Mouse (Mus musculus): ENCODE measurements around the gene Samhd1. TPM values are rescaled to one million over a fixed set of nuclear protein-coding genes. Genes with fewer than 3 reads are reported as not detected.

Samhd1 gene
- polyA plus RNA-seq, 1 experiment from 2014 or later, result 22.7 TPM

- WGBS, result 88% methylated on average over 11 of the region's 11 CpGs
- H3K4me3 ChIP-seq (replicated peaks), result no peak overlapping the region
- no peaks in the 10 kb centered on the region for H3K27me3 ChIP-seq
- H3K27ac ChIP-seq (replicated peaks), result no peak overlapping the region
- no peak overlapping the region for H3K4me2 ChIP-seq (replicated peaks)
- H3K36me3 ChIP-seq, result peaks cover 21% of the 10 kb centered on the region
- H3K9ac ChIP-seq, result no peak overlapping the region
- H3K4me1 ChIP-seq, result peaks cover 72% of the 10 kb centered on the region
- no peak for ATAC-seq (ENCODE audit: insufficient number of reproducible peaks, low FRiP score, low TSS enrichment, low read depth)
- no peaks in the 10 kb centered on the region for H3K9me3 ChIP-seq (replicated peaks)
Observed at GRCm38 (mm10) chr2:157060557-157061305, 74.3 kb downstream of the Samhd1 start.

DNA sequence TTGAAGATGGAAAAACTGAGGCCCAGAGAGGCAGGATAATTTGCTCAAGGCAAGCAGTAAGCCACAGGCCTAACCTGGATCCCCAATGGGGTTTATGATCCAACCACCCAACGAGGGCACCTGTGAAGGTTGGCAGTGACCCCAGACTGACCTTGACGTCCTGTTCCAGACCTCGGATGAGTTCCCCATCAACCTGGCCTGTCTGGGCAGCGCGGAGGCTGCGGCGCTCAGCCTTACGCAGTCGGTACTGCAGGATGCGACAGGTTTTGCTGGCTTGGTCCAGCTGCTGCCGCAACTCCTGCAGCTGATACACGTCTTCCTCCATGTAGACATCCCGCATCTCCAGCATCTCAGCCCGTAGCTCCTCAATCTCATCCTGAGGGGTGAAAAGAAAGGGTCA is 75.0 kb downstream of the Samhd1 start:
- Histone ChIP-seq H3K4me1 (peaks cover 72% of the 10 kb centered on the region), H3K4me2 (replicated peaks) (no peak overlapping the region), H3K36me3 (peaks cover 22% of the 10 kb centered on the region), H3K9me3 (replicated peaks) (no peaks in the 10 kb centered on the region), H3K9ac (no peak overlapping the region), H3K27ac (replicated peaks) (no peak overlapping the region), H3K4me3 (replicated peaks) (no peak overlapping the region), H3K27me3 (no peaks in the 10 kb centered on the region)
- ATAC-seq (ENCODE audit: insufficient number of reproducible peaks, low FRiP score, low TSS enrichment, low read depth), result no peak
- WGBS, result 89% methylated on average over 14 of the region's 14 CpGs

DNA sequence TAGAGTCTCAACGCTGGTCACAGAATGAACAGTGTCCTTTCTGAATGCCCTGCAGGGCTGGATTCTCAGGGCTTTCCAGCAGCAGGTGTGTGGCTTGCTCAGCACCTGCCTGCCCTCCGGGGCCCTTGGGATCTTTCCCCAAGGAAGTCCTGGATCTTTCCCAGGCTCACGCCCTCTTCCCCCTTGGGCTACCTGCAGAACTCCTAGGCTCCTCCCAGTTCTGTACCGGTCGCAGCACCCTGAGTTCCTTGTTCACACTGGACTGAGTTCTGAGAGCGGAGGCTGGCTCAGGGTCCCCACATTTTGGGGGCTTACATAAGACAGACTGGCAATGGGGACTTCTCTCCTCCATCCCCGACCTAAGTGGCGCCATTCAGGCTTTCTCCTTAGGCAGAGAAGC is 75.9 kb downstream of the Samhd1 start:
- WGBS, result 50% methylated on average over 8 of the region's 8 CpGs
- peaks cover 26% of the 10 kb centered on the region for H3K36me3 ChIP-seq
- H3K4me2 ChIP-seq (replicated peaks), result peak overlapping the region; percentile 42; the same call in 1 of the 2 replicates
- H3K27me3 ChIP-seq, result no peaks in the 10 kb centered on the region
- ATAC-seq (ENCODE audit: insufficient number of reproducible peaks, low FRiP score, low TSS enrichment, low read depth), result no peak
- H3K4me1 ChIP-seq, result peaks cover 72% of the 10 kb centered on the region
- no peak overlapping the region for H3K4me3 ChIP-seq (replicated peaks)
- H3K9me3 ChIP-seq (replicated peaks), result no peaks in the 10 kb centered on the region
- no peak overlapping the region; the same call in 1 of the 2 replicates for H3K9ac ChIP-seq
- peak overlapping the region; percentile 91 for H3K27ac ChIP-seq (replicated peaks)

DNA sequence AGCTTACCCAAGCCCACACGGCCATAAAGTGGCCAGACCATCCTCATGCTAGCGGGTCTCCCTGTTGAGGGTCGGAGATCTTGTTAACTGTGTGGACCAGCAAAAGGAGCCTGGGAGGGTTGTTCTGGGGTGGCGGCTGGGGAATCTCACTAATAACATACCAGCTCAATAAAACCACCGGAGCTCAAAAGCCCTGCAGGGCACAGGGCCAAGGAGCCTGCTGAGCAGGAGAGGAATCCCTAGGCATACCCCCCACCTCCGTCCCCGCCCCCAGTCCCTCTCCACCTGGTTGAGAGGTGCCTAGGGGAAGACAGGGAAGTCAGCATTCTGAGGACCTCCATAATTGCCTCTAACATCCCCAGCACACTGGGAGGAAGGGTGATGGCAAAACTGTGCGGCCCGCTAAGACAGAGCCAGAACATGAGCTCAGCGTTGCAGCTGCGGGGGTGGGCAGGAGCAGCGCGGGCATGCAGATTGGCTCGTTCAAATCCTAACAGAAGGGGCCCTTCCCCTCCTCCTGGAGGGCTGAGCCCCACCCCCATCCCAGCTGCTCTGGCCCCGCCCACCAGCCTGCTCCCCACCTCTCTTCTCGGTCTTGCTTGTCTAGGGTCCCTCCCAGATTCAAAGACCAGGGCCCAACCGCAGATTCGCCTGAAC is 76.6 kb downstream of the Samhd1 start:
- Histone ChIP-seq H3K4me3 (replicated peaks) (peak overlapping the region; percentile 17; the same call in 1 of the 2 replicates), H3K27me3 (no peaks in the 10 kb centered on the region), H3K9ac (no peak overlapping the region), H3K27ac (replicated peaks) (peak overlapping the region; percentile 91), H3K9me3 (replicated peaks) (no peaks in the 10 kb centered on the region), H3K4me2 (replicated peaks) (peak overlapping the region; percentile 42), H3K36me3 (peaks cover 33% of the 10 kb centered on the region), H3K4me1 (peaks cover 69% of the 10 kb centered on the region)
- WGBS, result 10% methylated on average over 18 of the region's 18 CpGs
- ATAC-seq (ENCODE audit: insufficient number of reproducible peaks, low FRiP score, low TSS enrichment, low read depth), result peak; percentile 84

GRCm38 (mm10) chr2:157057758-157058157 is 77.3 kb downstream of the Samhd1 start:
- H3K9ac ChIP-seq, result no peak overlapping the region
- H3K27me3 ChIP-seq, result no peaks in the 10 kb centered on the region
- H3K4me2 ChIP-seq (replicated peaks), result no peak overlapping the region
- no peak for ATAC-seq (ENCODE audit: insufficient number of reproducible peaks, low FRiP score, low TSS enrichment, low read depth)
- WGBS, result 80% methylated on average over 4 of the region's 4 CpGs
- no peak overlapping the region for H3K4me3 ChIP-seq (replicated peaks)
- H3K27ac ChIP-seq (replicated peaks), result peak overlapping the region; percentile 91
- peaks cover 61% of the 10 kb centered on the region for H3K4me1 ChIP-seq
- no peaks in the 10 kb centered on the region for H3K9me3 ChIP-seq (replicated peaks)
- peaks cover 40% of the 10 kb centered on the region for H3K36me3 ChIP-seq

DNA sequence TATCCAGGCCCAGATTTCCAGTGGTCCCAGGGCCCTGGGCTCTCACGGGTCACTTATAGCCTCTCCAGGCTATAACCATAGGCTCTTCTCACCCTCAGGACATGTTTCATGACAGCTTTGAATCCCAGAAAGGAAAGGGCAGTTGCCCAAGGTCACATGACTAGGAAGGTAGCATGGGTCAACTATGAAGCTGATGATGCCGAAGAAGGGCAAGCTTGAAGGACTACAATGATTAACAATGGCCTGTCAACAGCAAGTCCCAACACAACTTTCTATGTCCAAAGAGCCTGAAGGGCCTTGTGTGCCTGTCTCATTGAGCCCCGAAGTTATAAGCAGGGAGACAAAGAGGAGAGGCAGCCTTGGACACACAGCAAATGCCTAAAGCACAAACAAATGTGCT is 77.9 kb downstream of the Samhd1 start:
- Histone ChIP-seq H3K27ac (replicated peaks) (no peak overlapping the region), H3K27me3 (no peaks in the 10 kb centered on the region), H3K9ac (no peak overlapping the region), H3K36me3 (peaks cover 45% of the 10 kb centered on the region), H3K4me2 (replicated peaks) (no peak overlapping the region), H3K4me1 (peaks cover 61% of the 10 kb centered on the region), H3K9me3 (replicated peaks) (no peaks in the 10 kb centered on the region), H3K4me3 (replicated peaks) (no peak overlapping the region)
- no peak for ATAC-seq (ENCODE audit: insufficient number of reproducible peaks, low FRiP score, low TSS enrichment, low read depth)
- 83% methylated on average over 3 of the region's 3 CpGs for WGBS

- no peak overlapping the region for H3K9ac ChIP-seq
- H3K9me3 ChIP-seq (replicated peaks), result no peaks in the 10 kb centered on the region
- 75% methylated on average over 6 of the region's 6 CpGs for WGBS
- H3K4me2 ChIP-seq (replicated peaks), result no peak overlapping the region
- H3K27me3 ChIP-seq, result no peaks in the 10 kb centered on the region
- H3K4me1 ChIP-seq, result peaks cover 64% of the 10 kb centered on the region
- no peak for ATAC-seq (ENCODE audit: insufficient number of reproducible peaks, low FRiP score, low TSS enrichment, low read depth)
- H3K36me3 ChIP-seq, result peaks cover 55% of the 10 kb centered on the region
- no peak overlapping the region for H3K4me3 ChIP-seq (replicated peaks)
- peak overlapping the region; percentile 88 for H3K27ac ChIP-seq (replicated peaks)
Observed at GRCm38 (mm10) chr2:157055721-157056120, 79.3 kb downstream of the Samhd1 start.

DNA sequence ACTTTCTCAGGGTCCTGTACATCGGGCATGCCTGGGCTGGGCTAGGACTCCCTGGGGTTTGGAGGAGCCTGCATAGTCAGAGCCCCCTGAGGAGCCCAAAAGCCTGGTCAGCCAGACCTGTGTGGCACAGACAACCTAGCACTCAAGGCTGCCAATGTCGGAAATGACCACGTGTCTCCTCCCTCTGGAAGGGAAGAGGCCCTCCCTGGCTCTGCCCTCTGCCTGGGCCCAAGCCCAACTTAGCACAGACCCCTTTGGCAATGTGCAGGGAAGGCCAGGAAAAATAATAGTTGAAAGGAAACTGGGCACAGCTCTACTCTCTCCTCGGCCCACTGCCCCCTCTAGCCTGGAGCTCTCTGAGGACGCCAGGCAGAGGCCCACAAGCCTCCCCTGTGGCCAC is 80.2 kb downstream of the Samhd1 start:
- Histone ChIP-seq H3K4me1 (peaks cover 63% of the 10 kb centered on the region), H3K9ac (no peak overlapping the region), H3K36me3 (peaks cover 56% of the 10 kb centered on the region), H3K4me2 (replicated peaks) (no peak overlapping the region), H3K27ac (replicated peaks) (peak overlapping the region; percentile 88), H3K9me3 (replicated peaks) (no peaks in the 10 kb centered on the region), H3K27me3 (no peaks in the 10 kb centered on the region), H3K4me3 (replicated peaks) (no peak overlapping the region)
- ATAC-seq (ENCODE audit: insufficient number of reproducible peaks, low FRiP score, low TSS enrichment, low read depth), result peak; percentile 51
- 47% methylated on average over 5 of the region's 5 CpGs for WGBS

DNA sequence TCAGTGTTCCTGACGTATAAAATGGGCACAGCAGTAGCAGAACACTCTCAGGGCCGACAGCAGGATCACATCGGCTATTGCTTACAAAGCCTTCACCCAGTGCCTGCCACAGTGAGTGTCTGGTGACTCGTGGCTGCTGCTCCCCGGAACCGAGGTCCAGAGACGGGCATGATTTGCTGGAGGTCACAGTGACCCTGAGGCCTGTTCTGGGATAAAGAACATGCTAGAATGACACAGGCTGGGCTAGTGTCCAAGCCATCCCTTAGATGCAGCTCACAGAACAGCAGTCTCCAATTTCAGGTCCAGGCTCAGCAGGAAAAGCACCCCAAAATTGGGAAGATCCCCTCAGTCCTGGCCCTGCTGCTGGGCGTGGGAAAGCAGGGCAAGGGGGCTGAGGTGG is 80.8 kb downstream of the Samhd1 start:
- no peak overlapping the region for H3K9ac ChIP-seq
- H3K36me3 ChIP-seq, result peaks cover 56% of the 10 kb centered on the region
- no peak for ATAC-seq (ENCODE audit: insufficient number of reproducible peaks, low FRiP score, low TSS enrichment, low read depth)

DNA sequence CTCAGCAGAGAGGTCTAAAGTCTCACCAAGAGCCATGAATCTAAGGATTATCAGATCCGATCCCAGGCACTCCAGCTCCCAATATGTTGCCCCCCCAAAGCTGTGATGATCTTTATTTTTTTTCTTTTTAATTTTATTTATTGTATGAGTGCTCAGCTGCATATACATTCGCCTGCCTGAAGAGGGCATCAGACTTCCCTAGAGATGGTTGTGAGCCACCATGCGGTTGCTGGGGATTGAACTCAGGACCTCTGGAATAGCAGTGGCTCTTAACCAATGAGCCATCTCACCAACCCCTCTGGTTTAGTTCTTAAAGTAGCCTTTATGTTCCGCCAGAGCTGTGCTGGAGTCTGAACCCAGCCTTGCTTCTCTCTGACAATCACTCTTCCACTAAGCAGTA is 81.3 kb downstream of the Samhd1 start:
- Histone ChIP-seq H3K27ac (replicated peaks) (no peak overlapping the region), H3K9ac (no peak overlapping the region), H3K27me3 (no peaks in the 10 kb centered on the region), H3K36me3 (peaks cover 59% of the 10 kb centered on the region), H3K4me1 (peaks cover 58% of the 10 kb centered on the region), H3K9me3 (replicated peaks) (no peaks in the 10 kb centered on the region), H3K4me2 (replicated peaks) (no peak overlapping the region), H3K4me3 (replicated peaks) (no peak overlapping the region)
- 82% methylated on average over 4 of the region's 4 CpGs for WGBS
- ATAC-seq (ENCODE audit: insufficient number of reproducible peaks, low FRiP score, low TSS enrichment, low read depth), result no peak

More for the DNA sequence above, 80.8 kb downstream of the Samhd1 start:
- Histone ChIP-seq H3K4me1 (peaks cover 60% of the 10 kb centered on the region), H3K27me3 (no peaks in the 10 kb centered on the region), H3K9me3 (replicated peaks) (no peaks in the 10 kb centered on the region), H3K27ac (replicated peaks) (peak overlapping the region; percentile 88), H3K4me2 (replicated peaks) (no peak overlapping the region), H3K4me3 (replicated peaks) (no peak overlapping the region)
- 79% methylated on average over 8 of the region's 8 CpGs for WGBS

GRCm38 (mm10) chr2:157053124-157053523 is 81.9 kb downstream of the Samhd1 start:
- 96% methylated on average over 5 of the region's 5 CpGs for WGBS
- peaks cover 57% of the 10 kb centered on the region for H3K4me1 ChIP-seq
- no peaks in the 10 kb centered on the region for H3K27me3 ChIP-seq
- H3K4me2 ChIP-seq (replicated peaks), result no peak overlapping the region
- peaks cover 65% of the 10 kb centered on the region for H3K36me3 ChIP-seq
- no peak overlapping the region for H3K9ac ChIP-seq
- ATAC-seq (ENCODE audit: insufficient number of reproducible peaks, low FRiP score, low TSS enrichment, low read depth), result no peak
- no peaks in the 10 kb centered on the region for H3K9me3 ChIP-seq (replicated peaks)
- H3K27ac ChIP-seq (replicated peaks), result no peak overlapping the region
- no peak overlapping the region for H3K4me3 ChIP-seq (replicated peaks)
